In genomic region chr2:155276195-155276594, GRCm38 (mm10) we compare ENCODE assay signal across 8 mouse cellular contexts. TPM values are rescaled to one million over a fixed set of nuclear protein-coding genes. Genes with fewer than 3 reads are reported as not detected.
DNase-seq lines count a peak whose midpoint lies in the region; ATAC-seq and TF ChIP-seq lines count a peak whose summit lies in the region.

Gene Map1lc3a (plus strand): TSS chr2:155276297.

- H3K9ac ChIP-seq in lung, postnatal 0 days (replicated peaks; ENCODE audit: low read depth), result peak within 1 kb of the TSS; percentile 88

- peak within 1 kb of the TSS; percentile 89 for H3K4me3 ChIP-seq in hindbrain, embryonic 10.5 days
- H3K4me3 ChIP-seq in lung, postnatal 0 days (ENCODE audit: low read depth, low read length), result peak within 1 kb of the TSS; percentile 75

- TF ChIP-seq EP300 in lung, postnatal 0 days (IDR thresholded peaks at IDR 0.05), result no peak

- no peaks in the 10 kb centered on the region for H3K27me3 ChIP-seq in hindbrain, embryonic 10.5 days (ENCODE audit: insufficient read depth, poor library complexity, severe bottlenecking)
- no peaks in the 10 kb centered on the region for H3K27me3 ChIP-seq in lung, postnatal 0 days (replicated peaks; ENCODE audit: insufficient read depth, low read length)

- peak within 1 kb of the TSS; percentile 77 for H3K4me2 ChIP-seq in lung, postnatal 0 days (replicated peaks; ENCODE audit: low read depth, low read length)

- TF ChIP-seq CTCF in lung, postnatal 0 days (IDR thresholded peaks at IDR 0.05), result no peak

- no peaks in the 10 kb centered on the region for H3K9me3 ChIP-seq in hindbrain, embryonic 10.5 days
- H3K9me3 ChIP-seq in lung, postnatal 0 days (ENCODE audit: low read length), result no peaks in the 10 kb centered on the region

- WGBS in hindbrain, embryonic 10.5 days, result 1% methylated on average over 47 of the region's 47 CpGs
- WGBS in lung, postnatal 0 days, result 6% methylated on average over 44 of the region's 47 CpGs

- H3K36me3 ChIP-seq in hindbrain, embryonic 10.5 days, result peaks cover 35% of the 10 kb centered on the region
- H3K36me3 ChIP-seq in lung, postnatal 0 days (ENCODE audit: insufficient read depth, low read length), result no peaks in the 10 kb centered on the region

- DNase-seq in MEL-GATA-1-ER (ENCODE audit: extremely low read depth, low read depth), result peak; percentile 64
- DNase-seq in cerebellum, adult 8-10 months, result peak; percentile 99
- peak; percentile 93 for DNase-seq in hindbrain, embryonic 10.5 days (ENCODE audit: low spot score)
- DNase-seq in layer of hippocampus, adult 9-11 months, result peak; percentile 97
- peak; percentile 97 for DNase-seq in lung, postnatal 0 days (ENCODE audit: low spot score)
- DNase-seq in ovary, postnatal 14 days (ENCODE audit: low spot score), result peak; percentile 96
- peak; percentile 96 for DNase-seq in thymus, postnatal 14 days

- H3K4me1 ChIP-seq in hindbrain, embryonic 10.5 days (replicated peaks), result peaks cover 23% of the 10 kb centered on the region
- peaks cover 5% of the 10 kb centered on the region; the same call in 1 of the 2 replicates for H3K4me1 ChIP-seq in lung, postnatal 0 days (ENCODE audit: insufficient read depth, low read depth, low read length)

- peak; percentile 88 for ATAC-seq in frontal cortex, adult (ENCODE audit: low TSS enrichment)
- ATAC-seq in lung, postnatal 0 days, result peak; percentile 92

- H3K27ac ChIP-seq in hindbrain, embryonic 10.5 days, result peak within 1 kb of the TSS; percentile 93
- peak within 1 kb of the TSS; percentile 93 for H3K27ac ChIP-seq in lung, postnatal 0 days (ENCODE audit: low read length)

RNA-seq across cellular contexts. Expression of gene Map1lc3a, which starts in this region (rescaled TPM):
- polyA plus RNA-seq in hindbrain, embryonic 10.5 days (2016; fragmentation: Nextera tagmentation; extraction: Ambion mirVana), result 123 and 212 TPM in 2 replicates
- 382 and 428 TPM in 2 replicates for polyA plus RNA-seq in lung, postnatal 0 days (2015; fragmentation: Nextera tagmentation; extraction: Ambion mirVana)

Comparison
In these comparisons a context has a peak if more than half of its experiments do, and no peak if none do; other contexts are left out.
1. Peak in every context shown above with its lines: DNase-seq, ATAC-seq, H3K4me3 ChIP-seq and H3K27ac ChIP-seq.